Mouse (Mus musculus): ENCODE results near the gene Rab43.

DNA sequence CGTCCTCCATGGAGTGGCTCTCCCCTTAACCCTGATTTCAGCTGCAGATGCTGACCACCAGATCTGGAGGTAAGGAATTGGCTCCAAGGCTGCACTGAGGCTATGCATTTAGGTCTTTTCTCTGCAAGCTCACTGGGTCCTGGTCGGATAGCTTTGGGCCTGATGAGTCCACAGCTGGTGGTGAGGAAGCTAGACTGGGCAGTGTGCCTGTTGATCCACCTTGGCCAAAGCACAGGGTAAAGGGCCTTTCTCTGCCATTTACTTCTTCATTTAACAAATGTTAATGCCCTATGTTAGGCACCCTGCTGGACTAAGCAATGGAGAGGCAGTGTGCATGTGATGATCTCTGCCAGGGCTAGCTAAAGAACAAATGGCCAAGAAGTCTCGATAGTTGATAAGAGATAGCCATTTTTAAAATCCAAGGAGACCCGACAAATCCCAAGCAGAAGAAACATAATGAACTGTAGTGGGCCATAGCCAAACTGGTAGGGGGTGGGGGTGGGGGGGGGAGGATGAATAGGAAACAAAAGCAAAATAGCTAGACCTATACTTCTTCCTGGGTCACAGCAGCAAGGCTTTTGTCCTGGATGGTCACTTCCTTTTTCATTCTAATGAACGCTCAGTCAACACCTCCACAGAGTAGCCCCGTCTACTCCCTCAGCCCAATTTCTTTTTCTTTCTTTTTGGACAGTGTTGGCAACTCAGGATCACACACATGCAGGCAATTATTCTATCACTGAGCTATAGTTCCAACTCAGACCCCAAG is 16.4 kb downstream of the Rab43 start:
- TF ChIP-seq POLR2A (IDR thresholded peaks at IDR 0.05; ENCODE audit: insufficient read depth, low read depth, low read length), result no peak
- no peak for TF ChIP-seq CTCF (IDR thresholded peaks at IDR 0.05; ENCODE audit: insufficient read depth, low read depth, low read length)

Measured in olfactory bulb, adult 2 months (tissue).